20 mouse cellular contexts compared by ENCODE assay signal in genomic region chr9:49803222-49803621, GRCm38 (mm10). TPM values are rescaled to one million over a fixed set of nuclear protein-coding genes. Genes with fewer than 3 reads are reported as not detected.
DNase-seq lines count a peak whose midpoint lies in the region.
"Had no signal": no experiment of that assay in that cellular context is flagged by ENCODE, and none has a peak within 500 bp of the region (broad histone marks: within the 10 kb centered on the region; RNA-seq: fewer than 3 reads in every experiment).

No protein-coding gene starts in this region.

- no peak overlapping the region for H3K4me3 ChIP-seq in heart, embryonic 10.5 days
- H3K4me3 ChIP-seq: embryonic facial prominence, embryonic 12.5 days; forebrain, embryonic 15.5 days; hindbrain, embryonic 13.5 days had no signal

- DNase-seq in 3T3-L1 (ENCODE audit: low read depth, low spot score), result peak; percentile 23
- DNase-seq in Muller cell, postnatal 12 days (ENCODE audit: inconsistent ontology term), result peak; percentile 58
- DNase-seq in kidney, postnatal 10 days, result peak; percentile 32
- DNase-seq in kidney, postnatal 4 days, result peak; percentile 7 to 17
- no peak for DNase-seq in thymus, postnatal 4 days
- DNase-seq in heart, embryonic 10.5 days (ENCODE audit: low spot score), result no peak
- DNase-seq in thymus, postnatal 36 days, result no peak
- DNase-seq: adrenal gland, postnatal 14 days; B cell, adult 2 months; cerebellum, adult 11-12 months; cerebellum, adult 9-10 months; cerebellum, postnatal 25 days; gastrocnemius, postnatal 36 days; heart, adult 11 months; heart, postnatal 10 days; heart, postnatal 4 days had no signal

- H3K27ac ChIP-seq in heart, embryonic 10.5 days, result no peak overlapping the region
- H3K27ac ChIP-seq: embryonic facial prominence, embryonic 12.5 days; forebrain, embryonic 15.5 days; hindbrain, embryonic 13.5 days had no signal

- no peaks in the 10 kb centered on the region for H3K9me3 ChIP-seq in heart, embryonic 10.5 days
- H3K9me3 ChIP-seq: embryonic facial prominence, embryonic 12.5 days; forebrain, embryonic 15.5 days; hindbrain, embryonic 13.5 days had no signal

- no peaks in the 10 kb centered on the region for H3K4me1 ChIP-seq in heart, embryonic 10.5 days
- H3K4me1 ChIP-seq: embryonic facial prominence, embryonic 12.5 days; forebrain, embryonic 15.5 days had no signal

- H3K27me3 ChIP-seq in heart, embryonic 10.5 days (ENCODE audit: insufficient read depth, poor library complexity, severe bottlenecking), result no peaks in the 10 kb centered on the region
- H3K27me3 ChIP-seq: forebrain, embryonic 15.5 days had no signal

- 38% methylated on average over 3 of the region's 3 CpGs for WGBS in heart, embryonic 10.5 days

- no peaks in the 10 kb centered on the region for H3K36me3 ChIP-seq in heart, embryonic 10.5 days
- H3K36me3 ChIP-seq: embryonic facial prominence, embryonic 12.5 days; forebrain, embryonic 15.5 days; G1E; hindbrain, embryonic 13.5 days had no signal

RNA-seq across cellular contexts. Expression of gene Ncam1, which starts 4.5 kb away (rescaled TPM):
- 29.8 and 30.0 TPM in 2 replicates for polyA plus RNA-seq in heart, embryonic 10.5 days (2016; fragmentation: Nextera tagmentation; extraction: Ambion mirVana)
- polyA plus RNA-seq: G1E had no signal

Comparison
In these comparisons a context has a peak if more than half of its experiments do, and no peak if none do; other contexts are left out.
1. DNase-seq: peak in 3T3-L1 (single experiment), Muller cell, postnatal 12 days (single experiment), kidney, postnatal 10 days (single experiment) and kidney, postnatal 4 days (2 of 2); none in thymus, postnatal 4 days (single experiment), heart, embryonic 10.5 days (single experiment) and thymus, postnatal 36 days (0 of 2).